Mouse (Mus musculus): Measurements from ENCODE around the gene Med22.

Med22 gene

DNA sequence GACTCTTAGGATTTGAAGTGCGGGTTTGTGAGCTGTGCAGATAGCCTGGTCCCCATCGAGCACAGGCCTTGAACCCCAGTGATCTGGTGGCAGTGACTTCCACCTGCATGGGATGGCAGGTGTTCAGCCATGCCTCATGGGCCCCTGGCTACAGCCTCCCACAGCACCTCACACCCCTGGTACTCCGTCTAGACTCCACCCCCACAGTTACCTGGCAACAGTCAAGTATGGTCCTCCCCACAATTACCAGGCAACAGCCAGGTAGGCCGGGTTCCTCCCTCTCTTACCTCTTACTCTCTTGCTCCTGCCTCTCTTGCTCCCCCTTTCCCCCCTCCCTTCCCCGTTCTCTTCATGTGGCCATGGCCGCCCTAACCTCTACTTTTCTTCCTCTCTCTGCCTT lies 39.8 kb downstream of the Med22 start:
- DNase-seq (ENCODE audit: low spot score in 2 of 2): no peak

- DNase-seq (ENCODE audit: low spot score in 2 of 2): no peak
Observed at GRCm38 (mm10) chr2:26864879-26865278, 45.6 kb downstream of the Med22 start, which contains the start of gene Abo. Abo (minus strand) TSS chr2:26864979.

- DNase-seq (ENCODE audit: low spot score in 2 of 2): no peak
Observed at GRCm38 (mm10) chr2:26862856-26863255, 47.6 kb downstream of the Med22 start.
